Mouse (Mus musculus) C2C12 (cell line): ENCODE measurements around the gene Kcnip1.

Experiments
- CTCF ChIP-seq: IDR thresholded peaks from one replicate; pipeline ENCODE4 v1.5.1; 2011; ENCODE audit not compliant: control insufficient read depth, insufficient read depth, insufficient read length
- MAX ChIP-seq: IDR thresholded peaks from one replicate; pipeline ENCODE4 v1.6.1; 2011; ENCODE audit warnings: mild to moderate bottlenecking, control low read depth
- USF1 ChIP-seq: IDR thresholded peaks from one replicate; pipeline ENCODE4 v1.6.1; 2011; ENCODE audit warnings: low read depth, mild to moderate bottlenecking, control low read depth, moderate library complexity

DNA sequence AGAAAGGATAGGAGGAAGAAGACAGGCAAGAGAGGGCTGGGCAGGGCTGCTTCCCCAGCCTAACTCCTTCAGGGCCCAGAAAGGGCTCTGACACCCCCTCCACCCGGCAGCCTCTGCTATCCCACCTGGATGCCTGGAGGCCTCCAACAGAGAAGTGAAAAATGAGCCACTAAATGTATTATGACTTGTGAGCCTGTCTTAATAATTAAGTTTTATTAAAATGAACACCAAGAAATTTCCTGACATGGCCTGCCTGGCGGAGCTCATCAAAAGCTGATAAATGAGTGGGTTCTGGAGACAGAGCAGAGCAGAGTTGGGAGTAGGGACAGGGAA, 120.3 kb downstream of the Kcnip1 start:
- TF ChIP-seq CTCF: no peak
- TF ChIP-seq MAX: no peak
- TF ChIP-seq USF1: no peak
